Mouse (Mus musculus): ENCODE data around the gene Nup54. TPM values are rescaled to one million over a fixed set of nuclear protein-coding genes. Genes with fewer than 3 reads are reported as not detected.

The Nup54 gene
- polyA plus RNA-seq, 1 experiment from 2014 or later = 38.8 TPM

DNA sequence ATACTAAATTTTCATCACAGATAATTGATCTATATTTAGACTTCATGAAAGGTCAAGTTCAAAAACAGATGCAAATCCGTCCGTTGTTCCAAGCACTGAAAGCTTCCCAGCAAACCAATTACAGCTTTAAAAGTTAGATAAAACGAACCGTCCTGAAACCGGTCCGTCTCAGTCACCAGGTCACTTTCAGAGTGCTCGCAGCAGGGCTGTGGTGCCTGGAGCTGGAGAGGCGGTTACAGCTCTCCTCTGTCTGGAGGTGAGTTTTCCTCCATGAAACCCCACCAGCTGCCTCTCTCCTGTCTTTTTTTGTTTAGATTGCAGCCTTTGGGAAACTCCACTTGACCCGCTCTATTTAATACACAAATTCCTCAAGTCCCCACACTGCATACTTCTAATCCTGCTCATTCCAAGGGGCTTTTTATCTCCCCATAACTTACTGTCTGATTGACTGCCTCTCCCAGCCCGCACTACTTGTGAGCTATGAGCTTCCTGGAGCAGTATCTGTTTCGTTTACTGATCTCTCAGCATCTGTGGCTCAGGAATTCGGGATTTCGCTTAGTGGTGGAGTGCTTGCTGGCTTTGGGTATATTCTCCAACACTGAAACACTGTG, 58.1 kb downstream of the Nup54 start:
- H3K27ac ChIP-seq (ENCODE audit: low read length) = 0 out of 2 replicates have a peak overlapping the region, but pooled peaks have one; percentile 2

GRCm38 (mm10) chr5:92375368-92375767, 59.7 kb downstream of the Nup54 start:
- ATAC-seq (replicated peaks; ENCODE audit: extremely low read depth, insufficient read depth, low FRiP score) = 0 out of 2 replicates have a peak, but pooled peaks have one; percentile 52
- H3K4me3 ChIP-seq (ENCODE audit: low read length) = no peak overlapping the region
- no peaks in the 10 kb centered on the region; the same call in 1 of the 2 replicates for H3K4me1 ChIP-seq (ENCODE audit: control insufficient read depth, insufficient read depth, low read length)
- peak overlapping the region; percentile 66 for H3K27ac ChIP-seq (ENCODE audit: low read length)
- no peaks in the 10 kb centered on the region for H3K9me3 ChIP-seq (replicated peaks; ENCODE audit: control insufficient read depth, low read length)
- no peak overlapping the region for H3K4me2 ChIP-seq (ENCODE audit: low read depth, low read length)
- H3K36me3 ChIP-seq (ENCODE audit: control insufficient read depth, insufficient read depth) = no peaks in the 10 kb centered on the region
- no peaks in the 10 kb centered on the region for H3K27me3 ChIP-seq (ENCODE audit: control insufficient read depth, insufficient read depth, low read length)
- WGBS = 63% methylated on average over 17 of the region's 17 CpGs
- no peak overlapping the region for H3K9ac ChIP-seq (ENCODE audit: low read length)

More for the DNA sequence above, 58.1 kb downstream of the Nup54 start:
- Histone ChIP-seq H3K36me3 (ENCODE audit: control insufficient read depth, insufficient read depth) (no peaks in the 10 kb centered on the region), H3K9ac (ENCODE audit: low read length) (peak overlapping the region; percentile 16; the same call in 1 of the 2 replicates), H3K9me3 (replicated peaks; ENCODE audit: control insufficient read depth, low read length) (no peaks in the 10 kb centered on the region), H3K27me3 (ENCODE audit: control insufficient read depth, insufficient read depth, low read length) (no peaks in the 10 kb centered on the region), H3K4me1 (ENCODE audit: control insufficient read depth, insufficient read depth, low read length) (no peaks in the 10 kb centered on the region; the same call in 1 of the 2 replicates), H3K4me3 (ENCODE audit: low read length) (peak overlapping the region; percentile 0; the same call in 1 of the 2 replicates), H3K4me2 (ENCODE audit: low read depth, low read length) (peak overlapping the region; percentile 44)
- 25% methylated on average over 13 of the region's 13 CpGs for WGBS
- ATAC-seq (replicated peaks; ENCODE audit: extremely low read depth, insufficient read depth, low FRiP score) = no peak

- no peak overlapping the region for H3K4me3 ChIP-seq (ENCODE audit: low read length)
- no peaks in the 10 kb centered on the region; the same call in 1 of the 2 replicates for H3K4me1 ChIP-seq (ENCODE audit: control insufficient read depth, insufficient read depth, low read length)
- H3K27ac ChIP-seq (ENCODE audit: low read length) = peak overlapping the region; percentile 66
- H3K36me3 ChIP-seq (ENCODE audit: control insufficient read depth, insufficient read depth) = no peaks in the 10 kb centered on the region
- ATAC-seq (replicated peaks; ENCODE audit: extremely low read depth, insufficient read depth, low FRiP score) = peak; percentile 50; the same call in 1 of the 2 replicates
- H3K9ac ChIP-seq (ENCODE audit: low read length) = no peak overlapping the region
- WGBS = 36% methylated on average over 6 of the region's 6 CpGs
- no peaks in the 10 kb centered on the region for H3K9me3 ChIP-seq (replicated peaks; ENCODE audit: control insufficient read depth, low read length)
- no peaks in the 10 kb centered on the region for H3K27me3 ChIP-seq (ENCODE audit: control insufficient read depth, insufficient read depth, low read length)
- no peak overlapping the region for H3K4me2 ChIP-seq (ENCODE audit: low read depth, low read length)
Observed at GRCm38 (mm10) chr5:92374721-92375142, 60.3 kb downstream of the Nup54 start.

DNA sequence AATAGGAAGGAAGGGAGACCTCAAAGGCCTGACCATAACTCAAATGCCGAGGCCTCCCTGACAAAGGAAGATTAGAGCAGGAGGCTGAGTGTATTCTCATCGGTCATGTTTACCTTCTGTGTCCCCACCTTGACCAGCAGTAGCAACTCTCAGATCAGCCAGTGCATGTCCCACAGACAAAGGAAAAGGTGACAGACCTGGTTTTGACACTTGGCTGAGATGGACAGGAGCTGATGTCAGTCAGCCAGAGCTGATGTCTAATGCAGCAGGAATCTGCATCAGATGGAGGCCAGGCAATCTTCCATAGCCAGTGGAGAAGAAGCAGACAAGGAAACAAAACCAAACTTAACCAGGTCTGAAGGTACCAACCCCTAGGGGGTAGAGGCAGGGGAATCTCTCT, 62.4 kb downstream of the Nup54 start:
- Histone ChIP-seq H3K4me1 (ENCODE audit: control insufficient read depth, insufficient read depth, low read length) (peaks cover 3% of the 10 kb centered on the region), H3K27me3 (ENCODE audit: control insufficient read depth, insufficient read depth, low read length) (no peaks in the 10 kb centered on the region), H3K4me2 (ENCODE audit: low read depth, low read length) (no peak overlapping the region), H3K9ac (ENCODE audit: low read length) (no peak overlapping the region), H3K36me3 (ENCODE audit: control insufficient read depth, insufficient read depth) (no peaks in the 10 kb centered on the region), H3K9me3 (replicated peaks; ENCODE audit: control insufficient read depth, low read length) (no peaks in the 10 kb centered on the region), H3K27ac (ENCODE audit: low read length) (no peak overlapping the region), H3K4me3 (ENCODE audit: low read length) (no peak overlapping the region)
- no peak for ATAC-seq (replicated peaks; ENCODE audit: extremely low read depth, insufficient read depth, low FRiP score)
- WGBS = 27% methylated on average over 2 of the region's 2 CpGs

GRCm38 (mm10) chr5:92371361-92371976, 63.5 kb downstream of the Nup54 start:
- WGBS = 81% methylated on average over 14 of the region's 14 CpGs
- Histone ChIP-seq H3K27me3 (ENCODE audit: control insufficient read depth, insufficient read depth, low read length) (no peaks in the 10 kb centered on the region), H3K4me1 (ENCODE audit: control insufficient read depth, insufficient read depth, low read length) (peaks cover 3% of the 10 kb centered on the region; the same call in 1 of the 2 replicates), H3K9ac (ENCODE audit: low read length) (no peak overlapping the region), H3K9me3 (replicated peaks; ENCODE audit: control insufficient read depth, low read length) (no peaks in the 10 kb centered on the region), H3K27ac (ENCODE audit: low read length) (no peak overlapping the region), H3K4me3 (ENCODE audit: low read length) (no peak overlapping the region), H3K4me2 (ENCODE audit: low read depth, low read length) (no peak overlapping the region), H3K36me3 (ENCODE audit: control insufficient read depth, insufficient read depth) (no peaks in the 10 kb centered on the region)
- ATAC-seq (replicated peaks; ENCODE audit: extremely low read depth, insufficient read depth, low FRiP score) = no peak

DNA sequence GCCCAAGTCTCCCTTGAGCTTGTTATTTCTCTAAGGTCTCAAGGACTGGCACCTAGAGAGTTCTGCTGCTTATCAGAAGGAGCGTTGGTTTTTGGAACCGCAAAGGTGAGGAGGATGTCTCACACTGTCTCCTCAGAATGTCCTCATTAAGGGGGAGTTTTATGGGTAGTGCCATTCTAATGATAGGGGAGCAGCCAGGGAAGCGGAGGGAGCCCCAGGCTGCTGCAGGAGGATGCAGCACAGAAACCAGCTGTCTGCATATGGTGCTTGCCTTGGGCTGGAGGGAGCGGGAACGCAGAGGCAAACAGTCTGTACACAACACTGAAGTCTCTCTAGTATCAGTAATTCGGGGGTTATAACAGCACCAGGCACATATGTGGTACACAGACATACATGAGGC, 64.1 kb downstream of the Nup54 start:
- Histone ChIP-seq H3K4me2 (ENCODE audit: low read depth, low read length) (no peak overlapping the region), H3K9ac (ENCODE audit: low read length) (no peak overlapping the region), H3K27ac (ENCODE audit: low read length) (no peak overlapping the region), H3K27me3 (ENCODE audit: control insufficient read depth, insufficient read depth, low read length) (no peaks in the 10 kb centered on the region), H3K4me1 (ENCODE audit: control insufficient read depth, insufficient read depth, low read length) (peaks cover 3% of the 10 kb centered on the region; the same call in 1 of the 2 replicates), H3K36me3 (ENCODE audit: control insufficient read depth, insufficient read depth) (no peaks in the 10 kb centered on the region), H3K9me3 (replicated peaks; ENCODE audit: control insufficient read depth, low read length) (no peaks in the 10 kb centered on the region), H3K4me3 (ENCODE audit: low read length) (no peak overlapping the region)
- 89% methylated on average over 6 of the region's 6 CpGs for WGBS
- ATAC-seq (replicated peaks; ENCODE audit: extremely low read depth, insufficient read depth, low FRiP score) = no peak

GRCm38 (mm10) chr5:92370392-92370791, 64.6 kb downstream of the Nup54 start:
- 82% methylated on average over 6 of the region's 6 CpGs for WGBS

GRCm38 (mm10) chr5:92369151-92369994, 65.6 kb downstream of the Nup54 start:
- H3K9me3 ChIP-seq (replicated peaks; ENCODE audit: control insufficient read depth, low read length) = no peaks in the 10 kb centered on the region
- peaks cover 3% of the 10 kb centered on the region; the same call in 1 of the 2 replicates for H3K4me1 ChIP-seq (ENCODE audit: control insufficient read depth, insufficient read depth, low read length)
- no peak overlapping the region for H3K4me2 ChIP-seq (ENCODE audit: low read depth, low read length)
- WGBS = 57% methylated on average over 13 of the region's 13 CpGs
- H3K27me3 ChIP-seq (ENCODE audit: control insufficient read depth, insufficient read depth, low read length) = no peaks in the 10 kb centered on the region
- H3K27ac ChIP-seq (ENCODE audit: low read length) = no peak overlapping the region
- no peaks in the 10 kb centered on the region for H3K36me3 ChIP-seq (ENCODE audit: control insufficient read depth, insufficient read depth)
- no peak overlapping the region for H3K4me3 ChIP-seq (ENCODE audit: low read length)
- peak; percentile 67; the same call in 1 of the 2 replicates for ATAC-seq (replicated peaks; ENCODE audit: extremely low read depth, insufficient read depth, low FRiP score)
- no peak overlapping the region for H3K9ac ChIP-seq (ENCODE audit: low read length)

More at GRCm38 (mm10) chr5:92370392-92370791, 64.6 kb downstream of the Nup54 start:
- Histone ChIP-seq H3K4me2 (ENCODE audit: low read depth, low read length) (no peak overlapping the region), H3K9me3 (replicated peaks; ENCODE audit: control insufficient read depth, low read length) (no peaks in the 10 kb centered on the region), H3K4me1 (ENCODE audit: control insufficient read depth, insufficient read depth, low read length) (peaks cover 3% of the 10 kb centered on the region; the same call in 1 of the 2 replicates), H3K27me3 (ENCODE audit: control insufficient read depth, insufficient read depth, low read length) (no peaks in the 10 kb centered on the region), H3K27ac (ENCODE audit: low read length) (no peak overlapping the region), H3K4me3 (ENCODE audit: low read length) (no peak overlapping the region), H3K36me3 (ENCODE audit: control insufficient read depth, insufficient read depth) (no peaks in the 10 kb centered on the region), H3K9ac (ENCODE audit: low read length) (no peak overlapping the region)
- ATAC-seq (replicated peaks; ENCODE audit: extremely low read depth, insufficient read depth, low FRiP score) = no peak

Data from heart, embryonic 16.5 days (tissue).